Mouse (Mus musculus) left cerebral cortex, postnatal 10 days (tissue): ENCODE measurements at regions not wholly inside any gene's neighbourhood (a gene's known extent, or its start where the extent isn't known, plus 50 kb on each side); places are given as distances from the start of the nearest gene placed in this dataset.
A peak's percentile ranks its signal among the peaks of the same experiment; 100 is the strongest.

Experiments used
- DNase-seq, 2 experiments: peaks; one replicate each; pipeline ENCODE4 v3.0.0; 2021 to 2022; ENCODE audit warnings: low spot score in 2 of 2, mixed read lengths in 1 of 2; ENCODE audit errors: extremely low spot score in 1 of 2
- intact Hi-C: fragments of 180-260 bp; cut with DNase I; formaldehyde crosslinking; loops from one replicate; pipeline ENCODE4 v1.15.1; 2025

DNA sequence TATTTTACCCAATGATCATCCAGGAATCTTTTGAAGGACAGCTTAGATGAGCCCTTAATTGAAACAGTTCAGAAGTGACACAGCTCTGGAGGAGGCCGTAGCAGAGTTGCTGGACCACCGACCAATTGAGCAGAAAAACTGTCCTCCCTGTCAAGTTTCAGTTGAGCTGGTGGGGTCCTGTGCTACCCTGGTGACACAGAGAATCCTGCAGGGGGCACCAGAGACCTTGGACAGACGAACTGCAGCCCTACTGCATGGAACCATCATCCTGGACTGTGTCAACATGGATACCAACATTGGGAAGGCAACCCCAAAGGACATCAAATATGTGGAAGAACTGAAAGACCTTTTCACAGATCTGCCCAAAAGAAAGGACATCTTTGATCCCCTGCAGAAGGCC lies 2524.1 kb upstream of the Gm6569 start:
- no peak for DNase-seq
- intact Hi-C loops: no loop called here

DNA sequence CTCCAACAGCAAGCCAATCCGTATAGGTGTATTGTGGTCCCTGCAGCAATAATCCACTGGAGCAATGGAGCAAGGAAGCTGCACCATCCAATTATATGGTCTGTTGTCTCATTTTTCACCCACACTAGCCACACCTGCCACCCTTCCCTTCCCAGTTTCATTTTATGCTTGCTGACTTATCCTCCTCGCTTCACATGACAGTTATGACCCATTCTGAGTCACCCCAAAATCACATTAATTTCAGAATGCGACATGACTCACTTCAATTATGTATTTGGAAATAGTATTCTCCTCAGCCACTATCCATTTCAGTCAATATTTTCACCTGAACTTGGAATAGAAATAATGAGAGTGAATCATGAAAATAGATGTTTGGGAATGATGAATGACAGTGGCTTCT lies 2507.8 kb upstream of the Gm6569 start:
- no peak for DNase-seq
- intact Hi-C loops: no loop called here

DNA sequence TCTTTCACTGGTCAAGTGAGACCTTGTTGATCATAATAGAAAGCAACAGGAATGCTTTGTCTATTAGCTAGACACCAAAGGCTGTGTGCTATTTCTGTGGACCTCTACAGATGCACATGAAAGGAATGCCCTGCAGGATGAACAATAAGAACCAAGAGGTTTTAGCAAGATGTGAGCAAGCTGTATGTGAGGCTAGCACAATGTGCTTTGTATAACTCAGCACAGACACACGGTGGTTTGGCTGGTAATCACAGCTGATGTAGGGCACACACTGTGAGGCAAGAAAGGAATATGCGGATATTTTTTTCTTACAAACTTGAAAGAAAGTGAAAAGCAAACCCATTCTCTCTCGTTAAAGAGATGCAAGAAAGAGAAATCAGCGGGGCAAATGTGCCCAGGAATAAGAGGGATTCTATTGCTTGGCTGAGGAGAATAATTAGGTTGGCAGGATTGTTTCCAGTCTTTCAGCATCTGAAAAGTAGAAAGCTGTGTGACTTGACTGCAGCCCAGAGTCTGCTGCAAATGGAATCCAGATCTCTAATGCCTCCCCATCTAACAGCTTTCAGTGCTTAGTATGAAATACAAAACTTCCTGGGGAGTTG lies 2476.1 kb upstream of the Gm6569 start:
- intact Hi-C loops: no loop called here
- no peak for DNase-seq

DNA sequence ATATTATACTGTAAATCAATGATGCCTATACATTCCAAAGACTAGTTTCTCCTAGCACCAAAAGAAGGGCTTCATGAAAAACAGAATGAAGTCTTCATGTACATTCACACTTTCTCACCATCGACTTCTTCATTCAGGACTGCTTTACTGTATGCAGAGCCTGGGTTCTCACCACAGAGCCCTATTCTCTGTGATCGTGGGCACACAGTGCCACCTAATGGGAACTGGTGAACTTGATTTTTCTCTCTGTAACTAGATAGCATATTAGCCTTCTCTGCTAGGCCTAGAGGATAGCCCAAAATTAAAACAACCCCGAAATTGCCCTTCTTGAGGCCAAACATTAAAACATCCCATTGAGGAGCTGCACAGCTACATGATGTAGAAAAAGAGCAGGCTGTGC lies 2458.6 kb upstream of the Gm6569 start:
- intact Hi-C loops: no loop called here
- peak; percentile 38 to 51 for DNase-seq
